Mouse (Mus musculus) liver, embryonic 14.5 days (tissue): ENCODE measurements around the gene Cldn13.

Experiments used
- CTCF ChIP-seq: IDR thresholded peaks from 2 replicates; pipeline ENCODE4 v1.5.1; 2016; ENCODE audit warnings: antibody characterized with exemption, low read depth, control low read depth
- EP300 ChIP-seq: IDR thresholded peaks from 2 replicates; pipeline ENCODE4 v1.6.1; 2016; ENCODE audit warnings: antibody characterized with exemption, low read depth

GRCm38 (mm10) chr5:134891552-134891951, 23.8 kb downstream of the Cldn13 start:
- TF ChIP-seq CTCF (no peak), EP300 (no peak)
